Mouse (Mus musculus) B cell, adult 2 months (primary cell): ENCODE results near the gene Mecom.

Source experiments
- DNase-seq, 2 experiments: peaks; one replicate each; pipeline ENCODE4 v3.0.0; 2022

Gene Mecom

DNA sequence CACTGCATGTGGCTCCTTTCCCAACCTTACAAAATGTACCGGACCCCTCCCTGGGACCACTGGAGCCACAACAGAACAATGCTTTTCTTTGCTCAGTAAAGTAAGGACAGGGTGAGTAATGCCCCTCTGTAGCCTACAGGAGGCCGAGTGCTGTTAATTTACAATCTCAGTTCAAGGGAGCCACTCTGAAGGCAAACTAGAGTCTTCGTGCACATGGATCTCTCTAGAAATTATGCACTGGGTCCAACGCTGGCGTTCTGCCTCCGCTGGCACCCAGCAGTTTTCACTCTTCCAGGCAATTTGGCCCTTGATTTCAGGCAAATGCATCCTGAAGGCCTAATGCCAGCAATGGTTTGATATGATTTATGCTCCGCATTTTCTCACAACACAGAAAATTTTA, 467.0 kb downstream of the Mecom start:
- no peak for DNase-seq

DNA sequence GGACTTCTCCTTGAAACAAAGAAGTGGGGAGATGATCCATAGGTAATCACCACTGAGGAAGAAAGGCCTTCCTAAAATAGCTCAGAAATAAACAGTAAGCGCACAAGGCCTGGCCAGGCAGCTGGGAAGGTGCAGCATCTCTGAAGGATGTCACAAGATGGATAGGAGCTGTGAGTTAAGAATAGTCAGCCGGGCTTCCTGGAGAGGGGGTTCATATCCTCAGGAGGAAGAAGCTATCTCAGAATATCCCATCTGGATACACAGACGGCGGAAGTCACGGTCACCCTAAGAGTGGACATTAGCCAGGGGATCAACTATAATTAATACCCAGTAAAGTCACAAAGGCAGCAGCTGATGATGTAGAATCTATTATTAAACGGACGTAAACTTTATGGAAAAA, 471.3 kb downstream of the Mecom start:
- no peak for DNase-seq

DNA sequence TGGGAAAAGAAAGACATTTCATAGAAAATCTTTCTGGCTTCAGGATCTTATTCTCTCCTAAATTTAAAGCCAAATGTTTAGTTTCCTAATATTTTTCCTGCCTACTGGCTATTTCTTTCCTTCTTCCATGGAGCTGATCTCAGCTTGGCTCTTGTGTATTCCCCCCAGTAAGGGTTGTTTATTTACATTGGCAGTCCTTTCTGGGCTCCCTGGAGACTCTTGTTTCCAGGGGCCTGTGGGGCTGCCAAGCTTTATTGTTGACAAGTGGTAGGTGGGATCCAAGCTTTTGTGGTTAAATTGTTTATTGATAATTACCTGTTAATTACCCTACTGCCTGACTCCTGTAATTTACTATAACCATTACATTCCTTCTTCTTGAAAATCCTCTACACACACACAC, 476.5 kb downstream of the Mecom start:
- DNase-seq = no peak

DNA sequence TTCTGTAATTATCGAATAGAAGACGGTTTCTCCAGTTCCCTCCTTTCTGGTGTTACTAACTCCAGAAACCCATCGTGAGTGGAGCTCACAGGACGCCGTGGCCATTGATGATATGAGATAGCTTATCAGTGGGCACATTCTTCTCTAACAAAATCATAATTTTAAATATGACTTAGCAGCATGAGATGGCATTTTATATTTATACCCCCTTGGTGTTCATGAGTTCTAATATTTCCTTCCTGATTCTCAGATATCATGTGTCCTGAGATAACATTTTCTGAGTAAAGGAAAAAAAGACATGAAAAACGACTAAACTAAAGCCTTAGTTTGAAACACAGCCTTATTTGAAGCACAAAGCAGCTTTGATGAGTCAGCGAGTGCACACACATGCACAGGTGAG, 481.3 kb downstream of the Mecom start:
- no peak for DNase-seq

DNA sequence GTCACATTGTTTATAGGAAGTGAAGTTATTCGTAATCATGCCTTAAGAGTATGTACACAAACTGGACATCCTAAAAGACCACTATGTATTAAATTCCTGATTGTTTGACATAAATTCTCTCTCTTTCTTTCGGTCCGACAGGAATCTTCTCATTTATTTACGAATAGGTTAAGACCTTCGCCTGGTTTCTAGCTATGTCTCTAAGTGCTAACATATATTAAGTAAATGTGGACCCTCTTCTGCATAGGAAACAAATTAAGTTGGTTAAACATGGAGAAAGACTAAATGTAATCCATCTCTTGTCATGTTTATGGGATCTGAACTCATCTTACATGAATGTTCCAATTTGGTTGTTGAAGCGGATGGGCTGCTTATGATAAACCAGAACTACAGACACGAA, 487.8 kb downstream of the Mecom start:
- no peak for DNase-seq

DNA sequence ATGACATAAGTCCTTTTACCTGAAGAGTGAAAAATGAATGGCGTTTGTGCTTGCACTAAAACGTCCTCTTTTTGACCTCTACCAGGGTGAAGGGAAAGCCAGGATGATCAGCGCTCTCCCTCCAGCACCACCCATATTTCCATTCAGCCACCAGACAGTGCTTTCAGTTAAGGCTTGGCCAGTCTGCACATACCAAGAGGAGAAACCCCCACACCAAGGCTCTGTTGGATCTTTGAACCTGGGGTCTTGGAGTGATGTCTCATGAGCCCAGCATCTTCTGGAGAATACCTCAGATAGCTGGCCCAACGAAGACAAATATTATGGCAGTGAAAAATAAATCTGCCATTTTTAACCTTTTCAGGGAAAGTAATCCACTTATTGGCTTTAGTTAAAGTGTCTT, 488.2 kb downstream of the Mecom start:
- no peak for DNase-seq

DNA sequence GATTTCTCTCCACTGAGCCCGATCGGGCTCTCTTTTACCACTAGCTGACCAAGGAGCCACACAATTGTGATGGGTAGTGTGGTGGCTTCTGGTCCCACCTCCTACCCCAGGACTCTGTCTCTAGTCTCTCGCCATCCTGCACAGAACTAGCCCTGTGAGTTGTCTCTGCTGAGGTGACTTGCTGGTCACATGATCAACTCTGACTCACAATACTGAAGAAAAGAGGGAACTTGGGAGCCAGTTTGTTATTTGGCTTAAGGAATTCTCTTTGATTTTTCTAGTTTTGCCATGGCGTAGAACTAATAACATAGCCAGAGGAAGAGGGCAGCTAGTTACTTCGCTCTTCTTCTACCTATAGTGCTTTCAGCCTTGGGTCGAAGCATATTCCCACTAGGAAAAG, 496.5 kb downstream of the Mecom start:
- no peak for DNase-seq

DNA sequence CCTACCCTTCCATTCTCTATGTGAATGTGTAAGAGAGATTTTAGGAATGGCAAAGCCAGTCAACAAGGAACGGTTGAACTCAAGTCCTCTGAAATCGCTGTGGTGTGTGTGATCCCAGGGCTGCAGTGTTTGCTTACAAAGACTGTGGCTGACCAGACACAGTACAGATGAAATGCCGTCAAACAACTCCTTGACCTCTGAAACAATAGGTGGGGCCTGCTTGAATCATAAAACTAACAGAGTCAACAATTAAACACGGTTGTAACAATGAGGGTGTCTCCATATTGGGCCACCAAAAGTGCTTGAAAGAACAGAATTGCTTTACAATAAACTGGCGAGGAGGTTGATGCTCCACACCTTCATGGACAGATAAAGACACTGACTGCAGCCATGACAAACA, 497.0 kb downstream of the Mecom start:
- DNase-seq = no peak

DNA sequence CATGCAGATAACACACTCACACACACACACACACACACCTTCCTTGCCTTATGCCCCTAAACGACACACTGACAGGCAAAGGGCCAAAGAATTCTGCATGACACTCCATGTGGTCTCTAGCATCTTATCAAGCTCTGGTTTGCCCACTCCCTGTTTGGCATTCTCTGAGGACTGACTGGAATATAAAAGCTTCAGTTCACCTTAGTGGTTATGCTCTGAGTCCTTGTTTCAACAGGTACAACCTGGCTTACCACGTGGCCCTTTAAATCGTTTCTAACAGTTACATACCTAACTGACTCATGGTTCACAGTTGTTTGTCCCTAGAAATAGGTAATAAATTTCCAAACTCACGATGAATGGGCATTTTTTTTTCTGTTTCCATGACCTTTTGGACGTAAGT, 499.0 kb downstream of the Mecom start:
- no peak for DNase-seq

DNA sequence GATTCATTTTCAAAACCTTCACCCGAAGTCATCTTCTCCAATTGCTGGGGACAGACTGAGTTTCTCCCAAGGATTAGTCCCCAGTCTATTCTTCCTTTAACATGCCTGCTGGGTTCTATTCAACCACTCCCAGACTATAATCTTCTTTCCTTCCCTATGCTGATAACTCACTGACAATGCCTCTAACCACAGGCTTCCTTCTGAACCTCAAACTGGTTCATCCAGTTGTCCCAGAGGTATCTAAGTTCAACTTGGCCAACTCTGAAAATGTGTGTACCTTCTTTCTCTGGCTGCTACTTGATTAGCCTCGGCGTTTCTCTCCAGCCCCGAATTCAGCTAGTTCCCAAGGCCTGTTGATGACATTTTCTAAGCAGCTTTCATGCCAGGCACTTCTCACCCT, 499.7 kb downstream of the Mecom start:
- no peak for DNase-seq

DNA sequence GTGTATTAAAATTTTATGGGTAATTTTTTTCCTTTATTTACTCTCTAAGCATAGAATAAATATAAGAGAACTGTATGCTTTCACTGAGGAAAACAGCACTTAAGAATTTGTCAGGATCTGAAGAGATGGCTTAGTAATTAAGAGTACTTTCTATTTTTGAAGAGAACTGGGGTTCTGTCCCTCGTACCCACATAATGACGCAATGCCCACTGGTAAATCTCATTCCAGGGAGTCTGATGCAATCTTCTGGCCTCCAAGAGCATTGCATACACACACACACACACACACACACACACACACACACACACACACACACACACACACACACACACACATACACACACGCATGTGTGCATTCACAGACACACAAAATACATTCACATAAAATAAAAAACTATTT, 504.3 kb downstream of the Mecom start:
- DNase-seq = no peak

DNA sequence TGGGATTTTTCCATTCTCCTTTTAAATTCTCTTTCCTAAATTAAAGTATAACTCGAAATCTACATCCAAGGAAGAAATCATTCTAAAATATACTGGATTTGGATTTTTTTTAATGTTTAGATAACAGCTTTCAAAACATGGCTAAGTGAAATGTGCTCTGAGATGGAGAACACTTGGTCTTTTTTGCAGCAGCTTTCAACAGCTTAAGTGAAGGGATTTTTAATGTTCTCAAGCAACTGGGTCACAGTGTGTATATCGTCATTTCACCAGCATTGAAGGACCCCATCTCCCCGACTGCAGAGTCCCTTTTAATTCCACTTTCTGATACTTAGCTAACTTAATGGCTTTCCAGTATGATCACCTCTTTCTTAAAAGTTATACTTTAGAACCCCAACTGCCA, 509.3 kb downstream of the Mecom start:
- DNase-seq = no peak

DNA sequence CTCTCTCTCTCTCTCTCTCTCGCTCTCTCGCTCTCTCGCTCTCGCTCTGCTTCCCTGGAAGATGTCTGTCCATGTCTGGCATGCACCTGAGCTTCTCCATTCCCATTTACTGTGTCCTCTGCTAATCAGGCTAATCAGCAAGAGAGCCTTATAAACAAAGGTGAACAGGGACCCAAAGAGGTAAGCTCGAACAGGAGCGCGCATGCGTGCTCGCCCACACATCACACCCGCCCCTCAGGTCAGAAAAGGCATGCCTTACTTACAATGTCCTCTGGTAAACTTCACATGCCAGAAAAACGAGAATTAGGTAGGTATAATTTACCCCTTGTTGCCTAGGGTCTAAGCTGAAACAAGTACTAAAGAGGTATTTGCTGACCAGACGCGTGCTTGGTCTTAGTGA, 527.8 kb downstream of the Mecom start:
- no peak for DNase-seq

DNA sequence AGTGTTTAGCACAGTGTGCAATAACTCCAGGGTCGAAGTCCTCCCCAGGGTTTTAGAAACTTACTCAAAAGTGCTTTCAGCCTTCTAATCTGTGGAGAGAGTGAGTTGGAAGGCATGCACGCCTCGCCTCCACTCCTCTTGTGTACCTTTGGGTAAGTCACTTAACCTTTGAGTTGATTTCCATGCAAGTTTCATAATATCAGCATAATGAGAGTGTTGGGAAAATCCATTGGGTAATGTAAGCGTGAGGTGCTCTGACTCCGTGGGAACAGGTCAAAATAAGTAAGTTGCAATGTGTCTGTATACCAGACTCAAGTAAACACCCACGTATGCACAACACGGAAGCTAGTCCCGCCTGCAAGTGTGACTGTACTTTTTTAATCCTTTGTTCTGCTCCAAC, 528.4 kb downstream of the Mecom start:
- no peak for DNase-seq

DNA sequence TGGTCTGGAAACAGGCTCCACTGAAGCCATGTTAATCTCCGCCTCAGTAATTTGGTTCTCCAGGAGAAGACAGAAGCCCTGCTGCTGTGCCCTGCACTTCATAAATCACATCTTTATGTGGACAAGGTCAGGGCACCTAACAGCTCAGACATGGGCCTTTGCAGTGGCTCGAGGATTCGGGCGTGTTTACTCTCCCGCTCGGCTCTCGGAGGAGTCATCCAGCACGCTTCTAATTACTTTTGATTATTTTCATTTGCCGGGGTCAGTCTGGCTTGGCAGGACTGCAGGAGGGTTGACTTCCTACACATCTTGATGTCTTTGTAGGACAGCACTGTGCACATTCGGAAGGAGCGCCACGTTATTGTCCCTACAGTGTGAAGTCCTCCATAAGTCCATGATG, 529.6 kb downstream of the Mecom start:
- no peak for DNase-seq

DNA sequence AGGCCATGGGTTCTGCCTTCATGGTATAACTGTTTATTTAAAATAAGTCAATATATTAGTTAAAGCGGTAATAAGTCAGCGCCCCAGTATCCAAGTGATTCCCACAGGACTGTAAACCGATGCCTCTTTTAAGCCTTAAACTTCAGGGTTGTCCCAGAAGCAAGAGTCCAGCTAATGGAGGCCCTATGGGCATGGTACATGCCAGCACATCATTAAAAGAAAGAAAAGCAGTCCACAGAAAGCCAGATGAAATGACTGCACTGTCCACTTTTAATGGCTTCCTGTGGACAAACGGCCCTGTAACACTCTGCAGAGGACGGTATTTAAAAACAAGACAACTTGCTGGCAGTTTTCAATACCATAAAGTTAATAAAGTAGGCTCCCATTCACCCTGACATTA, 531.0 kb downstream of the Mecom start:
- DNase-seq = no peak

DNA sequence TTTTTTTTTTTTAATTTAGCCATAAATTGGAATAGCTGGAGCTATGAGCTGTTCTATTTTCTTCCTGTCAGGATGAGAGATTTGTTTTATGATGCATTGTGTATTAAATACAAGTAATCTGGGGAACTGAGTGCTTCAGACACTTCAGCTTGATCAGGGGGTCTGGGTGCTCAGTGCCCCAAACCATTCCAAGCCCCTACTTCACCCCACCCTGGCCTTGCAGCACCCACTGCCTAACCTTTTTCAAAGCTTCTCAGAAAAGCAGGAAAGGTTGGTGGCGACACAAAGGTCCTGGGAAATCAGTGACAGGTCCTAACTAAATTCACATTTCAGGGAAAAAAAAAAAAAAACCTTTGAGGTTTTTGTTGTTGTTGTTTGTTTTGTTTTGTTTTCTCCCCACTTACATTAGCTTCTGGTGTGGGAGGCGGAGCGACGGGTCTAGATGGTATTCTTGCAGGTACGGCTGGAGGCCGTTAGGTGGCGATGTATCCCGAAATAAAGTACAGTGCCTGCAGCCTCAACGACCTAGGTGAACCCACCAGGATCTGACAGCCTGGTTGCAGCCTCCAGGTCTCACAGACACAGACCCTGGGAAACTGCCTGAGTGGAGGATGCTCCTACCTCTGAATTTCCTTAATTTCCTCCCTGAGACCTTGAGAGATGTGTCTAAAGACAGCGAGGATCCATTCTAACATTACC, 532.7 kb downstream of the Mecom start:
- DNase-seq = no peak

DNA sequence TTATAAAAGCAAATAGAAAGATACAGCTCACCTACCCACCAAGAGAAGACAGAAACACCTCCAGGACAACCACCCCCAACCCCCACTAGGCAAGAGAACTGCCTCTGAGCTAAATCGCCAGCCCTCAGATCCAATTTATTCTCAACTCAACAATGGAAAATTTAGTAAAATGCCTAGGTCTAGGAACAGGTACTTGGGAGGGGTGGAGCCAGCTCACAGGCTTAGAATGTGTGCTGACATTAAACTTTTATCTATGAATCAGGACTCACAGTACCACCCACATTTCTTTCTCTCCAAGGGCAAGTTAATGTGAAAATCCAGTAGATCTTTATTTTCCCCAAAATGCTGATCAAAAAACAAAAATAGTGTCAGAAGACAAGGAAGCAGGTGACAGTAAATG, 533.5 kb downstream of the Mecom start:
- DNase-seq = no peak

DNA sequence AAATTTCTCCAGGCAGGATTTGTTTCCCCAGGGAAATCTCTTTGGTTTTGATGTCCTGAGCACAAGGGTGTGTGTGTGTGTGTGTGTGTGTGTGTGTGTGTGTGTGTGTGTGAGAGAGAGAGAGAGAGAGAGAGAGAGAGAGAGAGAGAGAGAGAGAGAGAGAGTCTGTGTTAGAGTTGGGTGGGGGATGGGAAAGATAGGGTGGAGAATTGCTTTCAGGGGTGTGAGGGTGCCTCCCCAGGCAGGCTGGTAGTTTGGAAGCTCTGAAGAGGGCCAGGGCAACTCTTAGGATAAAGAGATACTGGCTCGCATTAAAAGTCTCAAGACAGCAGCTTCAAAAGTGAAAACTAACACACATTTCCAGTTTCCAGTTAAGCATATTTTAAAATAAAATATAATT, 534.4 kb downstream of the Mecom start:
- no peak for DNase-seq

DNA sequence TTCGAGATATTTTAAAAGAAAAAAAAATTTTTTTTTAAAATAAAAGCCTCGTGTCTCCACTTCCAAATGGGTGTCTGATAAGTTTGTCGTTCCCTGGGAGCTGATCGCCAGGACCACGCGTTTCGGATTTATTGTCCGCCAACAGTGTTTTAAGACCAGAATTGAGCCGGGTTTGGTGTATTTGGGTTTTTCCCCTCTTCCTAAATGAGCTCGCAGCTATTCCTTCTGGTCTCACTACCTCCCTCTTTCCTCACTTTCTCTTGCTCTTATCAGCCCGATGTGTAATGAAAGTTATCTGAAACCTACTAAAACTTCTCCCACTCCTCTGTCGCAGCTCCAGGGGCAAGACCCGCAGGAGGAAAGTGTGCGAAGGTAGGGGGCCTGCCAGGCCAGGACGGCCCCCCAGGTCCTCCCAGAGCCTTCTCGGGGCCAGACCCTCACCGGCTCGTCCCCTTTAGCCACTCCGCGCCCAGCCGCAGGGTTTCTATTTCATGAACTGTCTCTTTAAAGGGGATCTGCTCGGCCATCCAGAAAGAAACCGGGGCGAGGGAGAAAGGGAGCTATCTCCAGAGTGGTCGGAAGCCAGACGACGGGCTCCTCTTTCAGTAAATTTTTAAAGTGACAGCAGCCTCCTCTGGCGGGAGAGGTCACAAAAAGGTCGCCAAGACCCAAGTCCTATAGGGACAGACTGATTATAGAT, 535.0 kb downstream of the Mecom start:
- no peak for DNase-seq

DNA sequence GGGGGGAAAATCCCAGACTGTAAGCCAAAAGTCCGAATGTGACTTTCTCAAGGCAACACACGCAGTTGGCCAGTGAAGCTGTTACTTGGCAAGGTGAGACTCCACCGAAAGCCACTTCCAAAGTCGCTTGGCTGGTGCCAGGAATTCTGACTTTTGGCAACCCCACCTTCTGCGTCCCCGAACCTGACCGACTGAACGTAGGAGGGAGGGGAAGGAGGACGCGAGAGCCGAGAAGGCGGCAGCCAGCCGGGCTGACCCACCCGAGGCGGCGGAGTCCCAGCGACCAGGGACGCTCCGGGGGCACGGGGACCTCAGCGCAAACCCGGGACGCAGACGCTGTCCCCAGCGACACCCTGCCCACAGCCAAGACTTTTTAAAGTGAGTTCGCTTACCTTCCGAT, 535.7 kb downstream of the Mecom start:
- DNase-seq = no peak

DNA sequence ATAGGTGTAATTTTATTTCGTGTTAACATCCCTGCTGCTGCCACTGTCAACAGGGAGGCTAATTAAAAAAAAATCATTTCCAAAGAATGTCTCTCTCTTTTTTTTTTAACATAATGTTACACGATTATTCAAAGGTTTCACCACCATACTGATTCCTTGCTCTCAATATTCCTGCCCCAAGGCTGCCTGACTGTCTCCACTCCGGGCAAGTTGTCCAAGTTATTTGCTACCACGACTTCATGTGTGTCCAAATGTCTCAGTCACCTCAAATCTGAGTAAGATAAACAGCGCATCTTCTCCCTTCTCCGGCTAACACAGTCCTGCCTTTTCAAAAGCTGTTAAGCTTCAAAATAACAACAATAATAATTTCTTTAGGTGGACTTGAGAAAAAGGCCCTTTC, 536.1 kb downstream of the Mecom start:
- no peak for DNase-seq

DNA sequence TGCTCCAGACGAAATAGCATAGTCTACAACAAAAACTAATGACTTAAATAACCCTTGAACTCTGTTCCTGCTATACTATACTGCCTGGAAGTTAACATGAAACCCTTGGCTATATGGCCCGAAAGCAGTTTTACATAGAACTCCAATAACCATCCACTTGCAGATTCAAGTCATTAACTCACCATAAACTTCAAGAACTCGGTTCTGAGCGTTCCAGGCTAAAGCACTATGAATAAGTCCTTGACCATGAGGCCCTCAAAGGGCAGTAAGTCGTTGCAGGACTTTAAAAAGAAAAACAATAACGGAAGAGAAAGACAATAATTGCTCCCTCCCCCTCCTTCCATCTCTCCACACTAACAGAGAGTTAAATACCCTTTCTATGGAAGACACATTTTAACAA, 536.9 kb downstream of the Mecom start:
- DNase-seq = no peak

DNA sequence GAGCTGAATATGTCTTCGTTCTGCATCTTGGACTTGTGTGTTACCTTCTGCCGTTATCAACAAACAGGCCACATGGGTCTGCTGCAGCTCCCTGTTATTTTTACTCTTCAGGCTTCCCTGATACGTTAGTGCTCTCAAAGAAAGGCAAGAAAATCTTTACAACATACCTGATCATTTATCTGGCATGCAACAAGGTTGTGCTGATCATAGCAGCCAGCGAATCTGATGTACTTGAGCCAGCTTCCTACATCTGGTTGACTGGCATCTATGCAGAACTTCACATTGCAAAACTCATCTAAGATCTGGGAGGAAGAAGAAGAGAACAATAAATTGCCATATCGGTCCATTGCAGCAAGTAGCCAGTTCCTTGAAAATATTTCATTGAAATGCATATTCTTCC, 538.2 kb downstream of the Mecom start:
- no peak for DNase-seq

DNA sequence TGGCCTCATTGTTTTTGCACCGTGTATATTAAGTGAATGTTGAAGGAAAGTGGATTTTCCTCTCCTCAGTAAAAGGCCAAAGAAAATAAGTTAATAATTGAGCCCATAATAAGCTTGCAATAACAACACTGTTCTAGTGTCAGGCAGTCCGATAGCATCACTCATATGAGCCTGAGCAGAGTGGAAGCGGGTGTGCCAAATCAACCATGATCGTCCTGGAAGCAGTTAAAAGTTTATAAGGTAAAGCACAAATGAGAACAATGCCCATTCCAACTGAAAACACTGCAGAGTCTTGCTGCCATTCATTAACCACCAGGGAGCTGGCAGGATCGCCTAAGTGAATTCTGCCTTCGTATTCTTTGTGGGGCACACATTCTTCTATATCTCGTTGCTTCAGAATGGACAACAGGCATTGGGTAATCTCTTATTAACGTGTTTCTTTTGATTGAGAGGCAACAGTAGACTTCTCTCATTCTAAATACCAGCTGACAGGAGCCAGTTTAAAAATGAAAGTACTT, 542.9 kb downstream of the Mecom start:
- DNase-seq = no peak
